Mouse (Mus musculus) CH12.LX (cell line): ENCODE results near the gene Bpifc. TPM values are rescaled to one million over a fixed set of nuclear protein-coding genes. Genes with fewer than 3 reads are reported as not detected.

Source experiments
- DNase-seq: peaks from one replicate; pipeline ENCODE4 v3.0.0-alpha.2; 2013; ENCODE audit errors: extremely low read depth
- H3K27ac ChIP-seq: 2 replicates; pipeline ENCODE4 v1.5.1; 2012; ENCODE audit warnings: low read depth, mild to moderate bottlenecking, control low read depth, moderate library complexity; ENCODE audit not compliant: insufficient read depth
- H3K27me3 ChIP-seq: replicated peaks from 2 replicates; pipeline ENCODE3; 2012; ENCODE audit warnings: inconsistent platforms
- H3K36me3 ChIP-seq, 2 experiments: replicated peaks in 1 of 2; 2 replicates each; pipeline versions ENCODE3 to v1.6.1; 2012; ENCODE audit warnings: inconsistent platforms in 1 of 2, low read length in 1 of 2, mild to moderate bottlenecking in 1 of 2, mixed read lengths in 1 of 2, moderate library complexity in 1 of 2; ENCODE audit not compliant: control insufficient read depth in 1 of 2, insufficient read depth in 1 of 2
- H3K4me1 ChIP-seq, 2 experiments: 2 replicates each; pipeline ENCODE4 v1.6.1; 2012; ENCODE audit warnings: inconsistent platforms in 1 of 2, moderate library complexity in 1 of 2; ENCODE audit not compliant: insufficient read depth in 2 of 2, control insufficient read depth in 1 of 2
- H3K4me2 ChIP-seq: 2 replicates; pipeline ENCODE4 v1.6.1; 2012; ENCODE audit warnings: low read depth, mild to moderate bottlenecking, control low read depth; ENCODE audit not compliant: poor library complexity, insufficient read depth, severe bottlenecking
- H3K4me3 ChIP-seq, 3 experiments: fragments of 150-350 bp in 1 of 3; sonication (generic) in 1 of 3; replicated peaks in 1 of 3; 2 replicates each; pipeline versions ENCODE3 to v1.5.1; 2011 to 2012; ENCODE audit warnings: low read depth in 2 of 3, low read length in 2 of 3, mild to moderate bottlenecking in 2 of 3, moderate library complexity in 2 of 3, control low read depth in 1 of 3, improper control_type of control experiment in 1 of 3, inconsistent platforms in 1 of 3, mixed read lengths in 1 of 3; ENCODE audit not compliant: poor library complexity in 1 of 3
- H3K79me2 ChIP-seq: replicated peaks from 2 replicates; pipeline ENCODE4 v1.6.1; 2012; ENCODE audit warnings: mild to moderate bottlenecking, moderate library complexity; ENCODE audit not compliant: control insufficient read depth, poor library complexity, insufficient read depth, severe bottlenecking; ENCODE audit errors: extremely low read depth
- H3K9ac ChIP-seq: 2 replicates; pipeline ENCODE4 v1.6.1; 2012; ENCODE audit warnings: low read depth, mild to moderate bottlenecking, control low read depth, moderate library complexity; ENCODE audit not compliant: insufficient read depth
- H3K9me3 ChIP-seq: replicated peaks from 2 replicates; pipeline ENCODE3; 2012; ENCODE audit warnings: low read length, inconsistent platforms, mixed read lengths
- CHD2 ChIP-seq: IDR thresholded peaks from 2 replicates; pipeline ENCODE4 v1.6.1; 2011; ENCODE audit warnings: low read length, improper control_type of control experiment
- ELF1 ChIP-seq: IDR thresholded peaks from 2 replicates; pipeline ENCODE4 v1.6.1; 2014; ENCODE audit warnings: low read depth, mild to moderate bottlenecking, inconsistent platforms, low read length, improper control_type of control experiment
- EP300 ChIP-seq: IDR thresholded peaks from 2 replicates; pipeline ENCODE4 v1.6.1; 2011; ENCODE audit warnings: low read length, improper control_type of control experiment
- ETS1 ChIP-seq: conservative IDR thresholded peaks from 2 replicates; pipeline ENCODE4 v1.6.1; 2012; ENCODE audit warnings: low read depth, mild to moderate bottlenecking, inconsistent platforms, low read length, improper control_type of control experiment, moderate library complexity
- GABPA ChIP-seq: IDR thresholded peaks from 2 replicates; pipeline ENCODE4 v1.6.1; 2012; ENCODE audit warnings: low read depth, low read length, improper control_type of control experiment, inconsistent platforms; ENCODE audit not compliant: insufficient replicate concordance
- IRF4 ChIP-seq: IDR thresholded peaks from 2 replicates; pipeline ENCODE4 v1.6.1; 2014; ENCODE audit warnings: low read depth, mild to moderate bottlenecking, inconsistent platforms, low read length, improper control_type of control experiment
- JUND ChIP-seq: conservative IDR thresholded peaks from 2 replicates; pipeline ENCODE4 v1.6.1; 2011; ENCODE audit warnings: low read depth, low read length, improper control_type of control experiment
- KAT2A ChIP-seq: IDR thresholded peaks from 2 replicates; pipeline ENCODE4 v1.6.1; 2012; ENCODE audit warnings: low read length, improper control_type of control experiment, inconsistent platforms; ENCODE audit not compliant: insufficient replicate concordance
- MAFK ChIP-seq: IDR thresholded peaks from 2 replicates; pipeline ENCODE4 v1.6.1; 2011; ENCODE audit warnings: low read length, improper control_type of control experiment; ENCODE audit not compliant: insufficient replicate concordance
- MAX ChIP-seq: IDR thresholded peaks from 2 replicates; pipeline ENCODE4 v1.6.1; 2011; ENCODE audit warnings: low read length, improper control_type of control experiment
- MEF2A ChIP-seq: IDR thresholded peaks from 2 replicates; pipeline ENCODE4 v1.6.1; 2014; ENCODE audit warnings: low read depth, mild to moderate bottlenecking, inconsistent platforms, low read length, improper control_type of control experiment, borderline replicate concordance
- MXI1 ChIP-seq: IDR thresholded peaks from 2 replicates; pipeline ENCODE4 v1.6.1; 2011; ENCODE audit warnings: mild to moderate bottlenecking, low read depth, low read length, improper control_type of control experiment
- MYC ChIP-seq: IDR thresholded peaks from 2 replicates; pipeline ENCODE4 v1.6.1; 2011; ENCODE audit warnings: low read depth, mild to moderate bottlenecking, improper control_type of control experiment, low read length
- PAX5 ChIP-seq: IDR thresholded peaks from 2 replicates; pipeline ENCODE4 v1.6.1; 2012; ENCODE audit warnings: low read length, inconsistent platforms, mixed read lengths
- POLR2AphosphoS2 ChIP-seq: IDR thresholded peaks from 2 replicates; pipeline ENCODE4 v1.6.1; 2011; ENCODE audit warnings: low read depth, low read length, improper control_type of control experiment
- SMC3 ChIP-seq: IDR thresholded peaks from 2 replicates; pipeline ENCODE4 v1.6.1; 2011; ENCODE audit warnings: low read depth, low read length, improper control_type of control experiment
- TCF12 ChIP-seq: IDR thresholded peaks from 2 replicates; pipeline ENCODE4 v1.6.1; 2014; ENCODE audit warnings: low read depth, mild to moderate bottlenecking, inconsistent platforms, low read length, improper control_type of control experiment
- USF1 ChIP-seq: IDR thresholded peaks from 2 replicates; pipeline ENCODE4 v1.6.1; 2014; ENCODE audit warnings: low read depth, mild to moderate bottlenecking, inconsistent platforms, low read length, improper control_type of control experiment
- USF2 ChIP-seq: conservative IDR thresholded peaks from 2 replicates; pipeline ENCODE4 v1.6.1; 2011; ENCODE audit warnings: low read depth, low read length, improper control_type of control experiment
- ZC3H11A ChIP-seq: IDR thresholded peaks from 2 replicates; pipeline ENCODE4 v1.6.1; 2012; ENCODE audit warnings: low read depth, mild to moderate bottlenecking, inconsistent platforms, low read length, improper control_type of control experiment
- ZKSCAN1 ChIP-seq: IDR thresholded peaks from 2 replicates; pipeline ENCODE4 v1.6.1; 2012; ENCODE audit warnings: low read depth, inconsistent platforms, low read length, improper control_type of control experiment, borderline replicate concordance
- ZNF384 ChIP-seq: IDR thresholded peaks from 2 replicates; pipeline ENCODE4 v1.6.1; 2012; ENCODE audit warnings: low read depth, low read length, improper control_type of control experiment, inconsistent platforms
- dilution Hi-C: fragments of 300-500 bp; cut with MboI; formaldehyde crosslinking; loops from 2 replicates; pipeline ENCODE4 v1.14.3; 2020; ENCODE audit warnings: low sequenced_read_pairs; ENCODE audit not compliant: extremely low pct_unique_long_range_greater_than_20kb, extremely low pct_ligation_motif_present
- in situ Hi-C: fragments of 300-500 bp; cut with MboI; formaldehyde crosslinking; loops from 3 replicates; pipeline ENCODE4 v1.14.3; 2019; ENCODE audit warnings: low sequenced_read_pairs, low pct_ligation_motif_present, low pct_unique_long_range_greater_than_20kb, mixed read lengths
- polyA plus RNA-seq: library from polyadenylated mRNA; unstranded; fragments of >175 nt; gene quantifications from 2 replicates; pipeline ENCODE4 v1.2.1, GENCODE M21; 2012; ENCODE audit warnings: low read depth; ENCODE audit not compliant: insufficient read length
- total RNA-seq, 2 experiments: library from RNA; depleted of rRNA; stranded (reverse); fragments of 300-350 nt in 1 of 2; fragments of >200 nt in 1 of 2; gene quantifications; 2 replicates each; pipeline ENCODE4 v1.2.3; 2012 to 2014

The Bpifc gene
- total and polyA plus RNA-seq, 3 experiments = not detected

DNA sequence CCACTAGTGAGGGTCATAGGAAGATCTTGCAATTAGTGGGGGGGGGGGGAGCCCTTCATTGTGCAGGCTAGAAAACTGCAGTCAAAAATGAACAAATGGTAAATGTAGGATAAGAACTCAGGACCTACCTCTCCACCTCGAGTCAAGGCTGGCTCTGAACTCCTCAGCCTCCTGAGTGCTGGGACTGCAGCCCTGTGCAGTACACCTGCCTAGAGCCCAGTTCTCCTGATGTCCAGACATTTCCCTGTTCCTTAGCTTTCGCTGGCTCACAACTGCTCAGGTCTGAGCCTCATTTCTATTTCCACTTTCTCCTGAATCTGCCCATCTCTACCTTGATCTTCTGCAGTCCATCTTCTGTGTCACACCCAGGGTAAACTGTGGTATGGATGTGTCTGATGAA is 45.2 kb downstream of the Bpifc start:
- no peak overlapping the region for H3K27ac ChIP-seq
- in situ Hi-C loops (loop anchor here (5.0 to 25.0 kb wide), 2 partner anchors 86 to 496 kb away; no protein-coding TSS in a partner anchor), dilution Hi-C loops (no loop called here)
- no peak overlapping the region for H3K4me2 ChIP-seq
- H3K27me3 ChIP-seq = no peaks in the 10 kb centered on the region
- H3K79me2 ChIP-seq = no peaks in the 10 kb centered on the region
- H3K36me3 ChIP-seq = no peaks in the 10 kb centered on the region
- TF ChIP-seq ELF1 (no peak), ZC3H11A (no peak), ZNF384 (no peak), KAT2A (no peak)
- no peaks in the 10 kb centered on the region for H3K9me3 ChIP-seq
- H3K4me3 ChIP-seq = no peak overlapping the region
- H3K9ac ChIP-seq = no peak overlapping the region
- DNase-seq = no peak
- H3K4me1 ChIP-seq = peaks cover 0 to 11% of the 10 kb centered on the region in 2 experiments; a peak in 2 of 4 replicates

DNA sequence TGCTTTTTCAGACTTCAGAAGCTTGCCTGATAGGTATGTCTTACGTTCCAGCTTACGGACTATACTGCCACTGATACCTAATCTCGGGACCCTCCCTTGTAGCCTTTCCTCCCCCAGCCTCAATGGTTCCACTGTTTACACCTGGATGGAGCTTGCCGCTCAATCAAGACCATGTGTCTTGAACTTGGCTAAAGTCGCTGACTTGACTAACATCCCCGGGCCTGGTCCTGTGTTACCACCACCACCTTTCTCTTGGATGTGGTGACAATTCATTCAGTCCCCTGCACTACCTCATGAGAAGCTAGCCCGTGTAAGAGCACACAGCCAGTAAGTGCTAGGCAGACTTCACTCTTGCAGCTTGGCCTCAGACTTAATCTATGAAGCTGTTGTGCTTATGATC is 47.4 kb downstream of the Bpifc start:
- DNase-seq = no peak

GRCm38 (mm10) chr10:85962897-85963296 is 48.8 kb downstream of the Bpifc start:
- no peaks in the 10 kb centered on the region for H3K36me3 ChIP-seq
- no peaks in the 10 kb centered on the region for H3K27me3 ChIP-seq
- TF ChIP-seq ETS1 (no peak), EP300 (no peak), IRF4 (no peak), MEF2A (no peak), KAT2A (no peak)
- no peaks in the 10 kb centered on the region for H3K4me1 ChIP-seq
- no peaks in the 10 kb centered on the region for H3K79me2 ChIP-seq
- DNase-seq = no peak
- H3K9me3 ChIP-seq = no peaks in the 10 kb centered on the region
- in situ Hi-C loops (loop anchor here (25.0 kb wide), 1 partner anchor 499 kb away; no protein-coding TSS in a partner anchor), dilution Hi-C loops (no loop called here)
- no peak overlapping the region for H3K4me3 ChIP-seq
- H3K4me2 ChIP-seq = no peak overlapping the region
- no peak overlapping the region for H3K27ac ChIP-seq
- H3K9ac ChIP-seq = no peak overlapping the region

More for the DNA sequence above, 47.4 kb downstream of the Bpifc start:
- Histone ChIP-seq H3K9ac (no peak overlapping the region), H3K4me1 (peaks cover 0 to under 1% of the 10 kb centered on the region in 2 experiments; a peak in 2 of 4 replicates), H3K27ac (no peak overlapping the region), H3K79me2 (no peaks in the 10 kb centered on the region), H3K36me3 (no peaks in the 10 kb centered on the region), H3K4me3 (no peak overlapping the region), H3K27me3 (no peaks in the 10 kb centered on the region), H3K4me2 (no peak overlapping the region), H3K9me3 (no peaks in the 10 kb centered on the region)
- TF ChIP-seq ZNF384 = no peak
- TF ChIP-seq TCF12 = no peak
- TF ChIP-seq USF2 = no peak
- no peak for TF ChIP-seq CHD2
- no peak for TF ChIP-seq KAT2A
- TF ChIP-seq MYC = no peak
- TF ChIP-seq SMC3 = no peak
- TF ChIP-seq POLR2AphosphoS2 = no peak
- no peak for TF ChIP-seq MXI1
- no peak for TF ChIP-seq MAFK
- TF ChIP-seq PAX5 = no peak
- TF ChIP-seq GABPA = no peak
- TF ChIP-seq USF1 = no peak
- TF ChIP-seq EP300 = no peak
- no peak for TF ChIP-seq ELF1
- TF ChIP-seq ZKSCAN1 = no peak
- TF ChIP-seq MAX = no peak
- TF ChIP-seq JUND = no peak
- dilution Hi-C loops (no loop called here), in situ Hi-C loops (loop anchor here (25.0 kb wide), 1 partner anchor 498 kb away; no protein-coding TSS in a partner anchor)
